Mouse (Mus musculus) megakaryocyte, embryonic 14.5 days (primary cell): ENCODE data around the gene Plg.

Experiments
- FLI1 ChIP-seq: IDR thresholded peaks from 2 replicates; pipeline ENCODE4 v1.6.1; 2012; ENCODE audit warnings: low read length, inconsistent platforms, mixed read lengths
- GATA1 ChIP-seq: IDR thresholded peaks from 3 replicates; pipeline ENCODE4 v1.6.1; 2012; ENCODE audit warnings: mixed read lengths, low read length, inconsistent platforms, borderline replicate concordance

DNA sequence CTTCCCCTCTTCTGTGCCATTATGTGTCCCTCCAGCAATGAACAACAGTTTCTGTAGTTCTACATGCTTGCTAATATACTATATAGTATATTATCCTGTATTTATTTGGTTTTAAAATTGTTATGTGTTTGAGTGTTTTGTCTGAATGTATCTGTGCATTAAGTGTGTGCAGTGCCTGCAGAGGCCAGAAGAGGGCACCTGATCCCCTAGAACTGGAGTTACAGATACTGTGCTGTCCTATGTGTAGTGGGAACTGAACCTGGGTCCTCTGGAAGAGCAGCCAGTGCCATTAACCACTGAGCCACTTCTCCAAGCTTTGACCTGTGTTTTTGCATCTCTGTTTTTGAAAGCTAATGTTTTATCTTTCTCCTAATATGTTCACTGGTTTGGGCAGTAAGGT lies 82.8 kb downstream of the Plg start:
- no peak for TF ChIP-seq GATA1
- TF ChIP-seq FLI1 = no peak
